Mouse (Mus musculus) T-helper 1 cell (primary cell): ENCODE results near the gene Olfr818.
"Not testable (repeated sequence)": the region's sequence is repeated elsewhere in the genome, so short reads cannot be mapped to it uniquely, and the experiment has no call there.

Experiments
- in situ Hi-C: fragments of 300-600 bp; cut with MboI, MseI; formaldehyde crosslinking; loops from one replicate; pipeline ENCODE4 v1.15.1; 2025; ENCODE audit warnings: high pct_unique_total_duplicates

Olfr818 gene

DNA sequence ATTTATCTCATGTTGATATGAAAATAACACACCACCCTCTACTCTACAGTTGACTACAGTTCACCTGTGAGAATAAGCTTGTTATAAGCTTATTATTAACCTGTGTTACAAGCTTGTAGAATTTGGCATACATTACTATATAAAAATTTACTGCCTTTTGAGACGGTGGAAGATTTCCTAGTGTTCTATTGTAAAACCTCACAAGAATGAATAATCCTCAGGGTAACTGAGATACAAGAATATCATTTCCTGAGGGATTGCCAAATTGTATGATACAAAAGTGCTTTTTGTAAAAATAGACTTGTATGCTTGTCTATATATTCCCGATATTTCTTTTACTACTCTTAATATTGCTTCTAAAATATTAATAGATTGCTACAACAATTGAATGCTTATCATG is at the start of gene Olfr818:
Gene Olfr818, minus strand, starts transcription at position 101 of the 400 bp plus-strand sequence.
- in situ Hi-C loops = no loop called here

DNA sequence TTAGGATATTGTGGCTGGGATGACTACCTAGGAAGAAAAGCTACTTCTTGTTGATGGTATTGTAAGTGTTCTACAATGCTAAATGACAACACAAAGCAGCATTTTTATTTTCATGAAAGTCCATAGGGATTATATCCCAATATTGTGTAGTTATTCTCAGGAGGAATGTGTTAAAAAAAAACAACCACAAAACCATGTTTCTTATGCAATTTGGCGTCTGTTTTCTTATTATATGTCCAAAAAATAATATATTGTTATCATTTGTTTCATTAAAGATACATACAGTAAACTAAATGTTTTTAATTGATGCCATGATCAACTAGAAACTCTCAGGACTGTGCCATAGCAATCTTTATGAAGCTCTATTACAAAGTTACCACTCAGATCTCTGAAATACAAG is 36.1 kb upstream of the Olfr818 start, which contains the start of gene Gm10310:
Gene Gm10310, minus strand, starts transcription at position 101 of the 400 bp plus-strand sequence.
- in situ Hi-C loops = not testable (repeated sequence)

DNA sequence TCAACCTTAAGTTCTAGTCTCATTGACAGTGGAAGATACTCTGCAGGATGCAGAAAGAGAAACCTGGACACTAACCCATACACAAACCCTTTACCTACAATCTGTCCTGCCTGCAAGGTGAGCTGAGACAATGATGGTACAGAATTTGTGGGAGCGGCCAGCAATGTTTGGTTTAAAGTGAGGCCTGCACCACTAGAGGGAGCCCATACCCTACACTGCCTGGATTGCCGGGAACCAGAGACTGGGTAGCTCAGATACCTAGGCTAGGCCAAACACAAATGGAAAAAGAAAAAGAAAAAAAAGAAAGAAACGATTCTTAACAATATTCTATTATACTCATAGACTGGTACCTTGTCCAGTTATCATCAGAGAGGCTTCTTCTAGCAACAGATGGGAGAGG is 33.0 kb upstream of the Olfr818 start:
- in situ Hi-C loops = not testable (repeated sequence)

DNA sequence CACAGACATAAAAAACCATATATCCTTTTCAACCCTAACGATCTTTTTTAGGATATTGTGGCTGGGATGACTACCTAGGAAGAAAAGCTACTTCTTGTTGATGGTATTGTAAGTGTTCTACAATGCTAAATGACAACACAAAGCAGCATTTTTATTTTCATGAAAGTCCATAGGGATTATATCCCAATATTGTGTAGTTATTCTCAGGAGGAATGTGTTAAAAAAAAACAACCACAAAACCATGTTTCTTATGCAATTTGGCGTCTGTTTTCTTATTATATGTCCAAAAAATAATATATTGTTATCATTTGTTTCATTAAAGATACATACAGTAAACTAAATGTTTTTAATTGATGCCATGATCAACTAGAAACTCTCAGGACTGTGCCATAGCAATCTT is 27.1 kb upstream of the Olfr818 start, which contains the start of gene Olfr247:
Gene Olfr247, minus strand, starts transcription at position 101 of the 400 bp plus-strand sequence.
- in situ Hi-C loops = not testable (repeated sequence)

DNA sequence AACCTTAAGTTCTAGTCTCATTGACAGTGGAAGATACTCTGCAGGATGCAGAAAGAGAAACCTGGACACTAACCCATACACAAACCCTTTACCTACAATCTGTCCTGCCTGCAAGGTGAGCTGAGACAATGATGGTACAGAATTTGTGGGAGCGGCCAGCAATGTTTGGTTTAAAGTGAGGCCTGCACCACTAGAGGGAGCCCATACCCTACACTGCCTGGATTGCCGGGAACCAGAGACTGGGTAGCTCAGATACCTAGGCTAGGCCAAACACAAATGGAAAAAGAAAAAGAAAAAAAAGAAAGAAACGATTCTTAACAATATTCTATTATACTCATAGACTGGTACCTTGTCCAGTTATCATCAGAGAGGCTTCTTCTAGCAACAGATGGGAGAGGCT is 24.1 kb upstream of the Olfr818 start:
- in situ Hi-C loops = not testable (repeated sequence)

DNA sequence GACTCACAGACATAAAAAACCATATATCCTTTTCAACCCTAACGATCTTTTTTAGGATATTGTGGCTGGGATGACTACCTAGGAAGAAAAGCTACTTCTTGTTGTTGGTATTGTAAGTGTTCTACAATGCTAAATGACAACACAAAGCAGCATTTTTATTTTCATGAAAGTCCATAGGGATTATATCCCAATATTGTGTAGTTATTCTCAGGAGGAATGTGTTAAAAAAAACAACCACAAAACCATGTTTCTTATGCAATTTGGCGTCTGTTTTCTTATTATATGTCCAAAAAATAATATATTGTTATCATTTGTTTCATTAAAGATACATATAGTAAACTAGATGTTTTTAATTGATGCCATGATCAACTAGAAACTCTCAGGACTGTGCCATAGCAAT is 18.3 kb upstream of the Olfr818 start, which contains the start of gene Olfr819:
Gene Olfr819, minus strand, starts transcription at position 101 of the 400 bp plus-strand sequence.
- in situ Hi-C loops = not testable (repeated sequence)

DNA sequence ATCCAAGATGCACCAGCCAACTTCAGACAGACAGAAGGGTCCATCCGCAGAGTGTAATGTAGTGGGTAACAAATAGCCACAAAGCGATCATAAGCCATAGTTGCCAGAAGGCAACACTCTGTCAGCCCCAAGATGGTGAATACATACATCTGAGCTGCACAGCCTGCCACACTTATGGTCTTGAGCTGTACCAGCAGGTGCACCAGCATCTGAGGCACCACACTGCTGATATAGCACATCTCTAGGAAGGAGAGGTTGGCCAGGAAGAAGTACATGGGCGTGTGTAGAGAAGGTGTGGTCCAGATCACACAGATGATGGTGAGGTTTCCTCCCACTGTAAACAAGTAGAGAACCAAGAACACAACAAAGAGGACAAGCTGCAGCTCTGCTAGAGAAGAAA is 17.3 kb upstream of the Olfr818 start:
- in situ Hi-C loops = not testable (repeated sequence)

DNA sequence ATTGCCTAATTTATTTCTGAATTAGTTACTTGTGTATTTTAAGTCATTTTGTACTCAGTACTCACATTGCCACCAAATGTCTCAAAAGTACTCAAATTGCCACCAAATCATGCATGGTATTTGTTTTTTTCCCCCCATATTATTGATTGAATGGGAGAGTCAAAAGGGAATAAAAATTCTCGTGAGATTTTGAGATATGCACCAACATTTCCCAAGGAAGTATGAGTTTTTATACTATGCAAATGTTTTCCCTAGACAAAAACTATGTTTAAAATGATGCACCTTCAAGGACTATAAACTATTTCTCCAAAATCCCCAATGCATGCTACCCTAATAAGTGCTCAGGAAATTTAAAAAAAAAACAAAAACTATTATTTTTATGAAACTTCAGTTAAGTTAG is 33.4 kb downstream of the Olfr818 start, which contains the start of gene Olfr816:
Gene Olfr816, minus strand, starts transcription at position 101 of the 400 bp plus-strand sequence.
- in situ Hi-C loops = no loop called here

DNA sequence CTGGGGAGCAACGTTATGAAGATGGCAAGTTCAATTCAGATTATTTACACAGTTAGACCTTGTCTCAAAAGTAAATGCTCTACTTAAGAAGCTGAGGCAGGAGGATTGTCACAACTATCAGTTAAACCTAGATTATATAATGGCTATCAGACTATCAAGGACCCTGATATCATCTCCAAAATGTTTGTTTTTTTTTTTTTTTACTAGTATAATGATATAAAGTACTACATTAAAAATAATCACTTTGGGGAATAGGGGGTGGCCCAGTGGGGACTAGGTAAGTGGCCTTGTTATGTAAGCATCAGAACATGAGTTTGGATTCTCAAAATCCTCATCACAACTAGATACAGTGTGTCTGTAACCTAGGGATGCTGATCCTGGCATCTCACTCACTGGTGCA is 43.1 kb downstream of the Olfr818 start, which contains the start of gene Olfr815:
Gene Olfr815, minus strand, starts transcription at position 101 of the 400 bp plus-strand sequence.
- in situ Hi-C loops = not testable (repeated sequence)
